Mouse (Mus musculus): Measurements from ENCODE around the gene Smarcal1. TPM values are rescaled to one million over a fixed set of nuclear protein-coding genes. Genes with fewer than 3 reads are reported as not detected.

The Smarcal1 gene
- total and polyA plus RNA-seq, 2 experiments from 2014 or later, result 9.8 to 31.9 TPM

DNA sequence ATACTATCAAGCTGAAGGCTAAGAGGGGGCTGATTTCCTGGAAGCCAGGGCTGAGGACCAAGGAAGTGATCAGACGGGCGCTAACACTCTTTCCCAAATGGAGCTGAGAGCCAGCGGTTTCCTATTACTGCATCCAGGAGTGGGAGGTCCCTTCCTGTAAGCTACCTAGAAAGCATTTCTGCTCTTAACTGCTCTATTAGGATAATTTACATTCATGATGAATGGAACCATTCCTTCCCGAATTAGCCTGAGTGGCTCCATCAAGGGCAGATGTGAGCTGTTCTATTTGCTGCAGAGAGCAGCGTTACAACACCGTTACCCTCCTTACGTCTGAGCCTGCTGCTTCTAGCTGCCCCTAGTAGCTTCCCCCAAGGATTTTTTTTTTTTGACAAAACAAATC, 9.0 kb upstream of the Smarcal1 start:
- H3K4me3 ChIP-seq (ENCODE audit: low read depth, low read length), result no peak overlapping the region
- H3K27me3 ChIP-seq (ENCODE audit: control insufficient read depth, insufficient read depth, low read length), result 0 out of 2 replicates have a peak, but pooled peaks cover 13% of the 10 kb centered on the region
- no peak overlapping the region for H3K4me2 ChIP-seq (ENCODE audit: low read depth, low read length)
- no peaks in the 10 kb centered on the region for H3K36me3 ChIP-seq (replicated peaks; ENCODE audit: control insufficient read depth, insufficient read depth, low read length)
- no peak for TF ChIP-seq CTCF (IDR thresholded peaks at IDR 0.05; ENCODE audit: low read depth)
- no peak for TF ChIP-seq EP300 (IDR thresholded peaks at IDR 0.05; ENCODE audit: low read depth)
- ATAC-seq (ENCODE audit: insufficient read depth, low read depth) (no peak), DNase-seq (ENCODE audit: low spot score) (no peak)
- no peak overlapping the region for H3K9ac ChIP-seq (replicated peaks; ENCODE audit: low read depth, low read length)
- no peak overlapping the region for H3K27ac ChIP-seq (ENCODE audit: low read depth)
- WGBS, result 56% methylated on average over 7 of the region's 7 CpGs
- no peaks in the 10 kb centered on the region for H3K9me3 ChIP-seq (replicated peaks; ENCODE audit: control insufficient read depth, low read length)
- no peaks in the 10 kb centered on the region for H3K4me1 ChIP-seq (ENCODE audit: control insufficient read depth, insufficient read depth)

DNA sequence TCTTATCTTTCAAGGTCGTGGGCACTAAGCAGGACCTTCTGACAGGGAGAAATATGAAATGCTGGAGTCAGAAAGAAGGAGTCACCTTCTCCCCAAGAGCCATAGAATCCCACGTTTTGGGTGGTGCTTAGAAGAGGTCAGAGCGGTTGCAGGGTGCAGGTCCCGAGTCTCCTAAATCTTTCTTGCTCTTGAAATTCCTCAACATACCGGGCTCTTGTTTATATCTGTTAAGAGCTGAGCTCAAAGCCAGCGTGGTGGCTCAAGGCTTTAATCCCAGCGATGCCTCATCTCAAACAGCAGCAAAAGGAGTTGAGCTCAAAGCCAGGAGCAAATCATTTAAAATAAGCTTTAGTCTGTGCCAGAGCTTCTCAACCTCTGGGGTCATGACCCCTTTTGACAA, 8.4 kb upstream of the Smarcal1 start:
- no peak overlapping the region for H3K4me2 ChIP-seq (ENCODE audit: low read depth, low read length)
- H3K27me3 ChIP-seq (ENCODE audit: control insufficient read depth, insufficient read depth, low read length), result 0 out of 2 replicates have a peak, but pooled peaks cover 13% of the 10 kb centered on the region
- TF ChIP-seq EP300 (IDR thresholded peaks at IDR 0.05; ENCODE audit: low read depth), result no peak
- TF ChIP-seq CTCF (IDR thresholded peaks at IDR 0.05; ENCODE audit: low read depth), result no peak
- H3K9me3 ChIP-seq (replicated peaks; ENCODE audit: control insufficient read depth, low read length), result no peaks in the 10 kb centered on the region
- H3K4me3 ChIP-seq (ENCODE audit: low read depth, low read length), result no peak overlapping the region
- H3K9ac ChIP-seq (replicated peaks; ENCODE audit: low read depth, low read length), result no peak overlapping the region
- no peak for DNase-seq (ENCODE audit: low spot score)
- no peak for ATAC-seq (ENCODE audit: insufficient read depth, low read depth)
- no peaks in the 10 kb centered on the region for H3K36me3 ChIP-seq (replicated peaks; ENCODE audit: control insufficient read depth, insufficient read depth, low read length)
- no peaks in the 10 kb centered on the region for H3K4me1 ChIP-seq (ENCODE audit: control insufficient read depth, insufficient read depth)
- no peak overlapping the region for H3K27ac ChIP-seq (ENCODE audit: low read depth)
- WGBS, result 38% methylated on average over 7 of the region's 7 CpGs

DNA sequence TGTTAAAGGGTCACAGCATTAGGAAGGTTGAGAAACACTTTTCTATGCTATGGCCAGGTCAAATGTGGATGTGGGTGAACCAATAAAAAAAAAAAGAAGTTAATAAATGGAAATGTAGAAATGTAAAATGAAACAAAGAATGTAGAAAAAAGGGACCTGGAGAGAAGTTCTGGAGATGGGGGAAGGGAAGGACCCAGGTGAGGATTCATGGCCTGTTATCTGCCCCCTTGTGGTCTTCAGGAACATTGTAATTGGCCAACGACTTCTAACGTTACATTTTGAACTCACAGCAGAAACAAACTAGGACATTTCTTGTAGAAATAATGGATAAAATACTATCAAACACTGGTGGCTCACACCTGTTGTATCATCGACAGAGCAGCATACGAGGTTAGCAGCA, 7.9 kb upstream of the Smarcal1 start:
- DNase-seq (ENCODE audit: low spot score) (no peak), ATAC-seq (ENCODE audit: insufficient read depth, low read depth) (no peak)
- 0 out of 2 replicates have a peak, but pooled peaks cover 13% of the 10 kb centered on the region for H3K27me3 ChIP-seq (ENCODE audit: control insufficient read depth, insufficient read depth, low read length)
- 40% methylated on average over 4 of the region's 4 CpGs for WGBS
- H3K9ac ChIP-seq (replicated peaks; ENCODE audit: low read depth, low read length), result no peak overlapping the region
- H3K36me3 ChIP-seq (replicated peaks; ENCODE audit: control insufficient read depth, insufficient read depth, low read length), result no peaks in the 10 kb centered on the region
- H3K9me3 ChIP-seq (replicated peaks; ENCODE audit: control insufficient read depth, low read length), result no peaks in the 10 kb centered on the region
- no peak overlapping the region for H3K27ac ChIP-seq (ENCODE audit: low read depth)
- no peak overlapping the region for H3K4me2 ChIP-seq (ENCODE audit: low read depth, low read length)
- H3K4me1 ChIP-seq (ENCODE audit: control insufficient read depth, insufficient read depth), result no peaks in the 10 kb centered on the region
- no peak overlapping the region for H3K4me3 ChIP-seq (ENCODE audit: low read depth, low read length)
- TF ChIP-seq CTCF (IDR thresholded peaks at IDR 0.05; ENCODE audit: low read depth) (peak; percentile 35), EP300 (IDR thresholded peaks at IDR 0.05; ENCODE audit: low read depth) (no peak)

DNA sequence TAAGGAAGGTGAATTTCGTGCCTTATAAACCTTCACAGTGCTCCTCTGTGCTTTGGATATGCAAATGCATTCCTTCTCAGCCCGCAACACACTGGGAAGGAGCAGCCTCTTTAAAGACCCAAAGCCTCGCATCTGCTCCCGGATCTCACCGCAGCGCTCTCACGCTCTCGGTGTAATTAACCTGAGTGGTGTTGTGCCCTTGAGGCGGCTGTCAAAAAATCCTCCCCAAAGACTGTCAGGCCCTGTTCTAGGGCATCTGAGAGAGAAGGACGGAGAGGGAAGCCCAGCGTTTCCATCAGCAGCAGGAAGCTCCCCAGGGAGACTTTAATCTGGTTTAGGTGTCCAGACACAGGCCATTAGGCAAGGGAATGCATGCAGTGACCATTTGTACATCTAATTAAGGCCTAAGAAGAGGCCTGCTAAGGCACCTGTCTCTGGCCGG, 5.5 kb upstream of the Smarcal1 start:
- Histone ChIP-seq H3K9ac (replicated peaks; ENCODE audit: low read depth, low read length) (no peak overlapping the region), H3K27ac (ENCODE audit: low read depth) (no peak overlapping the region), H3K4me2 (ENCODE audit: low read depth, low read length) (no peak overlapping the region; the same call in 1 of the 2 replicates), H3K4me1 (ENCODE audit: control insufficient read depth, insufficient read depth) (no peaks in the 10 kb centered on the region), H3K9me3 (replicated peaks; ENCODE audit: control insufficient read depth, low read length) (no peaks in the 10 kb centered on the region), H3K4me3 (ENCODE audit: low read depth, low read length) (no peak overlapping the region), H3K36me3 (replicated peaks; ENCODE audit: control insufficient read depth, insufficient read depth, low read length) (no peaks in the 10 kb centered on the region), H3K27me3 (ENCODE audit: control insufficient read depth, insufficient read depth, low read length) (0 out of 2 replicates have a peak, but pooled peaks cover 13% of the 10 kb centered on the region)
- no peak for TF ChIP-seq EP300 (IDR thresholded peaks at IDR 0.05; ENCODE audit: low read depth)
- WGBS, result 13% methylated on average over 12 of the region's 12 CpGs
- DNase-seq (ENCODE audit: low spot score) (no peak), ATAC-seq (ENCODE audit: insufficient read depth, low read depth) (no peak)

DNA sequence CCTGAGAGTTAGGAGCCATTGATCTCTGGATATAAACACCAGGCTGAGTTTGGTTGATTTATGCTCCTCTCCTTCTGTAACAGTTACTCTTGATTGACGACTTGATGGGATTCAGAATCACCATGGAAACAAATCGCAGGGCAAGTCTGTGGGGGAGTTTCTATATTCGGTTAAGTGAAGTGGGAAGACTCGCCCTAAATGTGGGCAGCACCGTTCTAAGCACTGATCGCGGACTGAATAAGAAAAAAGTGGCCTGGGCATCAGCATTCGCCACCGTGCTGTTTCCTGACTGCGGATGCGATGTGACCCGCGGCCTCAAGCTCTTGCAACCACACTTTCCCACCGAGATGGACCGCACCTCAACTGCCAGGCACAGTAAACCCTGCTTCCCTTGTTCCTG, 4.7 kb upstream of the Smarcal1 start:
- no peaks in the 10 kb centered on the region for H3K4me1 ChIP-seq (ENCODE audit: control insufficient read depth, insufficient read depth)
- no peaks in the 10 kb centered on the region for H3K36me3 ChIP-seq (replicated peaks; ENCODE audit: control insufficient read depth, insufficient read depth, low read length)
- no peak overlapping the region for H3K27ac ChIP-seq (ENCODE audit: low read depth)
- TF ChIP-seq CTCF (IDR thresholded peaks at IDR 0.05; ENCODE audit: low read depth), result no peak
- TF ChIP-seq EP300 (IDR thresholded peaks at IDR 0.05; ENCODE audit: low read depth), result no peak
- H3K27me3 ChIP-seq (ENCODE audit: control insufficient read depth, insufficient read depth, low read length), result 0 out of 2 replicates have a peak, but pooled peaks cover 13% of the 10 kb centered on the region
- DNase-seq (ENCODE audit: low spot score), result no peak
- H3K4me2 ChIP-seq (ENCODE audit: low read depth, low read length), result no peak overlapping the region
- no peak for ATAC-seq (ENCODE audit: insufficient read depth, low read depth)
- H3K4me3 ChIP-seq (ENCODE audit: low read depth, low read length), result no peak overlapping the region
- H3K9ac ChIP-seq (replicated peaks; ENCODE audit: low read depth, low read length), result no peak overlapping the region
- no peaks in the 10 kb centered on the region for H3K9me3 ChIP-seq (replicated peaks; ENCODE audit: control insufficient read depth, low read length)
- WGBS, result 47% methylated on average over 15 of the region's 15 CpGs

DNA sequence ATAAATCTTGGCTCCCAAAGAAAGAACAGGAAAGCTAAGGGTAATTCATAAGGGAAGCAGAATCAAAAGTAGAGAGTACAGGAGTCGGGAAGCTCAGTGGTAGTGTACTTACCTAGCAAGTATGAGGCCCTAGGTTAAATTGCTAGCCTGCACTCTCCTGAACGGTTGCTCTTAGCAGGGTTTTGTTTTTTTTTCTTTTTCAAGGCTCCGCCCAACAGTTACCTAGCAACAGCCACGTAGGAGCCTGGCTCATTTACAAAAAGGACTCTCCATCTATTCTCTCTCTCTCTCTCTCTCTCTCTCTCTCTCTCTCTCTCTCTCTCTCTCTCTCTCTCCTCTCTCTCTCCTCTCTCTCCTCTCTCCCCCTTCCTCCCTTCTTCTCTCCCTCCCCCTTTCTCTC, 4.2 kb upstream of the Smarcal1 start:
- H3K9me3 ChIP-seq (replicated peaks; ENCODE audit: control insufficient read depth, low read length), result no peaks in the 10 kb centered on the region
- TF ChIP-seq CTCF (IDR thresholded peaks at IDR 0.05; ENCODE audit: low read depth) (no peak), EP300 (IDR thresholded peaks at IDR 0.05; ENCODE audit: low read depth) (no peak)
- DNase-seq (ENCODE audit: low spot score) (no peak), ATAC-seq (ENCODE audit: insufficient read depth, low read depth) (no peak)
- no peak overlapping the region for H3K9ac ChIP-seq (replicated peaks; ENCODE audit: low read depth, low read length)
- no peak overlapping the region for H3K4me3 ChIP-seq (ENCODE audit: low read depth, low read length)
- H3K27ac ChIP-seq (ENCODE audit: low read depth), result no peak overlapping the region
- H3K36me3 ChIP-seq (replicated peaks; ENCODE audit: control insufficient read depth, insufficient read depth, low read length), result no peaks in the 10 kb centered on the region
- peaks cover 4% of the 10 kb centered on the region for H3K4me1 ChIP-seq (ENCODE audit: control insufficient read depth, insufficient read depth)
- 29% methylated on average over 4 of the region's 4 CpGs for WGBS
- 0 out of 2 replicates have a peak, but pooled peaks cover 13% of the 10 kb centered on the region for H3K27me3 ChIP-seq (ENCODE audit: control insufficient read depth, insufficient read depth, low read length)
- H3K4me2 ChIP-seq (ENCODE audit: low read depth, low read length), result no peak overlapping the region
